Mouse (Mus musculus) myocyte (in vitro differentiated cells): Measurements from ENCODE around the gene Msi2. TPM values are rescaled to one million over a fixed set of nuclear protein-coding genes. Genes with fewer than 3 reads are reported as not detected.
A peak's percentile ranks its signal among the peaks of the same experiment; 100 is the strongest.

Experiments used
- H3K27me3 ChIP-seq: one replicate; pipeline ENCODE4 v1.6.1; 2011; ENCODE audit not compliant: control insufficient read depth, insufficient read depth, insufficient read length
- H3K36me3 ChIP-seq: one replicate; pipeline ENCODE4 v1.6.1; 2011; ENCODE audit not compliant: control insufficient read depth, insufficient read depth
- H3K4me2 ChIP-seq: one replicate; pipeline ENCODE4 v1.6.1; 2011; ENCODE audit warnings: low read depth, control low read depth
- H3K4me3 ChIP-seq: one replicate; pipeline ENCODE4 v1.5.1; 2011; ENCODE audit warnings: mild to moderate bottlenecking, control low read depth, moderate library complexity
- H3K79me2 ChIP-seq: one replicate; pipeline ENCODE4 v1.6.1; 2011; ENCODE audit not compliant: control insufficient read depth, insufficient read depth
- H3ac ChIP-seq: one replicate; pipeline ENCODE4 v1.6.1; 2011; ENCODE audit not compliant: control insufficient read depth, insufficient read length
- CEBPB ChIP-seq: IDR thresholded peaks from 2 replicates; pipeline ENCODE4 v1.6.1; 2011; ENCODE audit warnings: mild to moderate bottlenecking, moderate library complexity; ENCODE audit not compliant: poor library complexity, insufficient read depth, severe bottlenecking
- E2F4 ChIP-seq: IDR thresholded peaks from one replicate; pipeline ENCODE4 v1.6.1; 2011; ENCODE audit warnings: mild to moderate bottlenecking, control low read depth, moderate library complexity; ENCODE audit not compliant: insufficient read depth
- MAX ChIP-seq: IDR thresholded peaks from one replicate; pipeline ENCODE4 v1.6.1; 2011; ENCODE audit warnings: low read depth, mild to moderate bottlenecking, control low read depth
- MYOD1 ChIP-seq, 3 experiments: IDR thresholded peaks; one replicate each; pipeline ENCODE4 v1.6.1; 2011; ENCODE audit warnings: control low read depth in 2 of 3, low read depth in 2 of 3, mild to moderate bottlenecking in 2 of 3, moderate library complexity in 1 of 3; ENCODE audit not compliant: insufficient read length in 2 of 3, control insufficient read depth in 1 of 3
- MYOG ChIP-seq, 3 experiments: IDR thresholded peaks; one replicate each; pipeline ENCODE4 v1.6.1; 2011; ENCODE audit warnings: control low read depth in 2 of 3, low read depth in 2 of 3, mild to moderate bottlenecking in 2 of 3; ENCODE audit not compliant: insufficient read length in 2 of 3, control insufficient read depth in 1 of 3, insufficient read depth in 1 of 3
- POLR2A ChIP-seq: IDR thresholded peaks from one replicate; pipeline ENCODE4 v1.6.1; 2011; ENCODE audit warnings: low read depth, mild to moderate bottlenecking, control low read depth, moderate library complexity; ENCODE audit not compliant: insufficient read length
- POLR2AphosphoS2 ChIP-seq: IDR thresholded peaks from one replicate; pipeline ENCODE4 v1.6.1; 2011; ENCODE audit warnings: low read depth, control low read depth; ENCODE audit not compliant: insufficient read length
- REST ChIP-seq: IDR thresholded peaks from one replicate; pipeline ENCODE4 v1.6.1; 2011; ENCODE audit warnings: mild to moderate bottlenecking, control low read depth, moderate library complexity; ENCODE audit not compliant: insufficient read depth, insufficient read length
- SRF ChIP-seq: IDR thresholded peaks from one replicate; pipeline ENCODE4 v1.6.1; 2011; ENCODE audit warnings: low read depth; ENCODE audit not compliant: control insufficient read depth, insufficient read length
- TCF12 ChIP-seq: IDR thresholded peaks from one replicate; pipeline ENCODE4 v1.6.1; 2011; ENCODE audit warnings: mild to moderate bottlenecking, control low read depth; ENCODE audit not compliant: poor library complexity, insufficient read depth, severe bottlenecking
- TCF3 ChIP-seq: IDR thresholded peaks from one replicate; pipeline ENCODE4 v1.6.1; 2011; ENCODE audit warnings: low read depth, control low read depth; ENCODE audit not compliant: insufficient read length
- USF1 ChIP-seq: IDR thresholded peaks from one replicate; pipeline ENCODE4 v1.6.1; 2011; ENCODE audit warnings: low read depth, mild to moderate bottlenecking, control low read depth, moderate library complexity
- polyA plus RNA-seq: library from polyadenylated mRNA; unstranded; fragments of >200 nt; fragmentation: generic; extraction: Trizol; gene quantifications from one replicate; pipeline ENCODE4 v1.2.1, GENCODE M21; 2012; ENCODE audit warnings: missing spikeins

Msi2 gene
- polyA plus RNA-seq, 1 experiment: 37.9 TPM

DNA sequence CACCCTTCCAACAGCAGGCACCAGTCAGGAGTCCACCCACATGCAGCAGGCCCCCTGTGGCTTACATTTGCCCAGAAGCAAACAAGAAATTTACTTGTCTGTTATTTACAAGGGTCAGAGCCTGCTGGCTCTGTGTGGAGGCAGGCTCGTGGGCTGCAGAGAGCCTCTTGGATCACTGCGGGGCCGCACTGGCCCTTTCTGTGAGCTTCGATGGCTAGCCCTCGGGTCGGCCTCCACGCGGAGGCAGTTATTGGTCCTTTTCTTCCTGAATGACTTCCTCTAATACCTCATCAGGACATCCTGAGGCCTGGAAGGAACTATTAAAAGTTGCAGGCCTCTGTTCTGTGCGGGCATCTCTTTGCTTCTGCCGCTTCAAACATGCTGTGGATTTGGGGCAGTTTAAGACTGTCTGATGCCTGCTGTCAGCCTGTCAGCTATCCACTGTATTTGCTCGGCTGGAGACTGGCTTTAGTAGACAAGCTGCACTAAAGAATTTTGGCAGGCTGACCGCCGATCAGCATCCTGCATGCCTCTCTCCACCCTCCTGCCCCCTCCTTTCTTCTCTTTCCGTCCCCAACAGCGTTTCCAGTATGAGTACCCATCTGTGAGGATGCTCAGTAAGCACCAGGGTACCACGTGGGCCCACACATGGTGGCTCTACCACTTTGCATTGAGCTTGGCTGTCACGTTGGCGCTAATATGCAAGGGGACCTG, 304.0 kb downstream of the Msi2 start:
- H3K27me3 ChIP-seq: no peaks in the 10 kb centered on the region
- no peak for TF ChIP-seq REST
- TF ChIP-seq MYOG (IDR thresholded peaks at IDR 0.05; ENCODE audit: control insufficient read depth in 1 of 3, insufficient read depth in 1 of 3, insufficient read length in 2 of 3, low read depth in 2 of 3): no peak
- TF ChIP-seq MYOD1 (IDR thresholded peaks at IDR 0.05; ENCODE audit: control insufficient read depth in 1 of 3, insufficient read length in 2 of 3, low read depth in 2 of 3): no peak
- no peak for TF ChIP-seq POLR2A
- TF ChIP-seq SRF: no peak
- no peak for TF ChIP-seq TCF12
- TF ChIP-seq POLR2AphosphoS2: no peak
- no peak for TF ChIP-seq E2F4
- no peak for TF ChIP-seq USF1
- TF ChIP-seq CEBPB: no peak
- no peak for TF ChIP-seq TCF3
- TF ChIP-seq MAX: no peak
- H3K4me2 ChIP-seq: no peak overlapping the region
- H3ac ChIP-seq: no peak overlapping the region
- no peak overlapping the region for H3K4me3 ChIP-seq
- no peaks in the 10 kb centered on the region for H3K36me3 ChIP-seq
- H3K79me2 ChIP-seq: no peaks in the 10 kb centered on the region

DNA sequence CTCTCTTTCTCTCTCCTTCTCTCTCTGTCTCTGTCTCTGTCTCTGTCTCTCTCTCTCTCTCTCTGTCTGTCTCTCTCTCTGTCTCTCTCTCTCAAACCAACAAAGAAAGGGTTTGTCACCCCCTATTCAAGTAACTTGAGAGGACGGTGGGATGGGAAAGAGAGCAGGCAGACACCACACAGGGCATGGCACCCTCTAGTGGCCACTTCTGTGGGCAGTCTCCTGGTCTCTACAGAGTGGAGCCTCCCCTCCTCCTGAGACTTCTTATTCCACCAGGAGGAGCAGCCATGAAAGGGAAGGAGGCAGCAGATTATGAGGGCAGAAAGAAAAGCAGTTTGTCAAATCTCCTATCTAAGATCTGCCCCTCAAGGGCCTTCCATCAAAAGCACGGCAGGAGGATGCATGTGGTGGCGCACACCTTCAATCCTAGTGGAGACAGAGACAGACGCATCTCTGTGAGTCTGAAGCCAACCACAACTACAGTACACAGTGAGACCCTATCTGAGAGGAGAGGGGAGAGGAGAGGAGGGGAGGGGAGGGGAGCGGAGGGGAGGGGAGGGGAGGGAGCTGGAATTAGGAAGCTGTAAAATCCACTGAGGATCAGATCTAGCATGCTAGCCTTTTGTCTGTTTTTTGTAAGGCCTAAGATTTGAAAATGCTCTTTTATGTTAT, 305.8 kb downstream of the Msi2 start:
- TF ChIP-seq E2F4: no peak
- TF ChIP-seq SRF: no peak
- TF ChIP-seq MYOG (IDR thresholded peaks at IDR 0.05; ENCODE audit: control insufficient read depth in 1 of 3, insufficient read depth in 1 of 3, insufficient read length in 2 of 3, low read depth in 2 of 3): no peak
- TF ChIP-seq CEBPB: no peak
- no peak for TF ChIP-seq USF1
- no peak for TF ChIP-seq POLR2A
- TF ChIP-seq TCF3: no peak
- no peak for TF ChIP-seq MAX
- TF ChIP-seq REST: no peak
- TF ChIP-seq MYOD1 (IDR thresholded peaks at IDR 0.05; ENCODE audit: control insufficient read depth in 1 of 3, insufficient read length in 2 of 3, low read depth in 2 of 3): no peak
- TF ChIP-seq POLR2AphosphoS2: no peak
- TF ChIP-seq TCF12: no peak
- no peaks in the 10 kb centered on the region for H3K36me3 ChIP-seq
- H3K79me2 ChIP-seq: no peaks in the 10 kb centered on the region

DNA sequence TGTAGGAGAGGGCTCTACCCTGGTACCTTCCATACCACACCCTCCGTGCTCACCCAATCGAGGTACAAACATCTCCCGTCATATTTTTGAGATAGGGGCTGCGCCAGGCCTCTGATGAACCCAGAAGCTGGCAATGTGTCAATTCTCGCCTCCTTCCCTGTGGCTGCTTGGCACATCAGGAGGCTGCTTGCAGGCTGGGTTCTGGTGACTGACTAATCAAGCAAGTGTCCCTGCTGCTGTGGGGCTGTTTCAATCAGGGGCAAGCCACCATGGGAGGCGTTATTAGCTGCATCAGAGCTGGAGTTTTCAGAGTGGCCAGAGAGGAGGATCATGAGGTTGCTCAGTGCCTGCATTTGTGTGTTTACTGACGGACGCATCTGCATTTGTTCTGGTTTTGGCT, 310.0 kb downstream of the Msi2 start:
- Histone ChIP-seq H3K4me2 (no peak overlapping the region), H3K4me3 (no peak overlapping the region), H3ac (no peak overlapping the region), H3K79me2 (no peaks in the 10 kb centered on the region), H3K36me3 (no peaks in the 10 kb centered on the region), H3K27me3 (no peaks in the 10 kb centered on the region)
- TF ChIP-seq SRF: no peak

More for the DNA sequence above, 305.8 kb downstream of the Msi2 start:
- H3K4me2 ChIP-seq: no peak overlapping the region
- no peaks in the 10 kb centered on the region for H3K27me3 ChIP-seq
- no peak overlapping the region for H3ac ChIP-seq
- H3K4me3 ChIP-seq: no peak overlapping the region

DNA sequence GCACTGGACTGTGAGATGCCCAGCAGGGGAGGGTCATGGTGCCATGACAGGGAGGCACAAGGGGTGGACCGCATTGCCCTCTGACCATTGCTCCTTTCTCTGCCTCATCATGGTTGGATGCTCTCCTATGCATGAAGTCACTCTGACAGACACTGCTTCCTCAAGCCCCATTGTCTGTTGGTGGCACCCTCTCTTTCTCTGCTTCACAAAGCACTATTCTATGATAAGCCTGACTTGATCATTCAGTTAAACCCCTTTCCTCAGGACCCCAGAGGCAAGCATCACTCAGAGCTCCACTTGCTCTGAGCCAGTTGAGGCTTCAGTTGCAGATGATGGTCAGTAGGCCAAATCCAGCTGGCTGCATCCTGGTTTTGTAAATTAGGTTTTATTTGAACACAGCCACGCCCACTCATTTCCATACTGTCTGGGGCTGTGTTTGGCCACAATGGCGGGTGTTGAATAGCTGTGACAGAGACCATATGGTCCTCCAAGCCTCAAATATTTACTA, 311.9 kb downstream of the Msi2 start:
- Histone ChIP-seq H3K79me2 (no peaks in the 10 kb centered on the region), H3K4me3 (no peak overlapping the region), H3ac (no peak overlapping the region), H3K4me2 (no peak overlapping the region), H3K27me3 (no peaks in the 10 kb centered on the region), H3K36me3 (no peaks in the 10 kb centered on the region)
- no peak for TF ChIP-seq MYOG (IDR thresholded peaks at IDR 0.05; ENCODE audit: control insufficient read depth in 1 of 3, insufficient read depth in 1 of 3, insufficient read length in 2 of 3, low read depth in 2 of 3)
- no peak for TF ChIP-seq MYOD1 (IDR thresholded peaks at IDR 0.05; ENCODE audit: control insufficient read depth in 1 of 3, insufficient read length in 2 of 3, low read depth in 2 of 3)
- TF ChIP-seq POLR2A: no peak

DNA sequence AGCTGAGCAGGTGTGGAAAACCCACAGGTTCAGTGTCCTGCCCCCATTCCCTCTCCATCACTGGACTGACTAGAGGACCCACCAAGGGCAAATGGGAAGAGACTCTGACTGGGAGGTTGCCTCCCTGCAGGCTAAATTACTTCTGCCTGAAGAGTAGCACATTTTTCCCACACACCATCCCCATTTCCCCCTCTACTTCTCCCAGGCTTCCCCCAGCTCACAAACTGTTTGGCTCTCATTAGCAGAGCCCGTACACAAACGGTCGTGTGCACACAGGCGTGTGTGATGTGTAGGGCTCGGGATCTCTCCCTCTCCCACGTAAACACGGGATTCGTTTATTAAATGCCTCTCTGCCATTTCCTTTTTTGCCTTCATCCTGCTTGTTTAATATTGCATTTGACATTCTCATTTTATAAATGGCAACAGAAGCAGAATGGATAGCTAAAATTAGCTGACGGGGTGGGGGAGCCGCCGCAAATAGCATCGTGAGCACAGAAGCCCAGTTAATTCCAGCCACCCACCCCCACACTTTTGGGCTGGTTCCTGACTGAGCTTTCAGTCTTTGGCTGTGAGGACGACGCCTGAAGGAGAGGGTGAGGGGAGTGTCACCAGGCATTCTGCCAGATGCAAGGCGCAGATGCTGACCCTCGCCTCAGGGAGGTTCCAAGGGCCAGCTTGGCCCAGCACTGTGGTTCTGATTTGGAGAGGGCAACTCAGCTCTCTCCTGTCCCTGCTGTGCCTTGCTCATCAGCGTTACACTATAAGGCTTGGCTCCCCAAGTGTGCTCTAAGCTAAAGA, 313.3 kb downstream of the Msi2 start:
- H3K79me2 ChIP-seq: no peaks in the 10 kb centered on the region
- no peak for TF ChIP-seq REST
- no peak for TF ChIP-seq USF1
- TF ChIP-seq MAX: no peak
- TF ChIP-seq MYOD1 (IDR thresholded peaks at IDR 0.05; ENCODE audit: control insufficient read depth in 1 of 3, insufficient read length in 2 of 3, low read depth in 2 of 3): peak in 1 of 3 experiments; percentile 60
- TF ChIP-seq MYOG (IDR thresholded peaks at IDR 0.05; ENCODE audit: control insufficient read depth in 1 of 3, insufficient read depth in 1 of 3, insufficient read length in 2 of 3, low read depth in 2 of 3): peak in 1 of 3 experiments; percentile 35
- TF ChIP-seq POLR2AphosphoS2: no peak
- TF ChIP-seq E2F4: no peak
- H3K4me3 ChIP-seq: no peak overlapping the region

More for the DNA sequence above, 313.3 kb downstream of the Msi2 start:
- Histone ChIP-seq H3K27me3 (no peaks in the 10 kb centered on the region), H3ac (no peak overlapping the region), H3K4me2 (peak overlapping the region; percentile 39), H3K36me3 (no peaks in the 10 kb centered on the region)
